Mouse (Mus musculus) c-Kit-positive CD71-negative TER-119-negative erythroid progenitor cells, embryonic 14.5 days (primary cell): Measurements from ENCODE around the gene Unc13d.
A peak's percentile ranks its signal among the peaks of the same experiment; 100 is the strongest.
"Not testable (repeated sequence)": the region's sequence is repeated elsewhere in the genome, so short reads cannot be mapped to it uniquely, and the experiment has no call there.

ENCODE experiments used
- DNase-seq: peaks from one replicate; pipeline ENCODE4 v3.0.0-alpha.2; 2013; ENCODE audit warnings: low read depth

The Unc13d gene

DNA sequence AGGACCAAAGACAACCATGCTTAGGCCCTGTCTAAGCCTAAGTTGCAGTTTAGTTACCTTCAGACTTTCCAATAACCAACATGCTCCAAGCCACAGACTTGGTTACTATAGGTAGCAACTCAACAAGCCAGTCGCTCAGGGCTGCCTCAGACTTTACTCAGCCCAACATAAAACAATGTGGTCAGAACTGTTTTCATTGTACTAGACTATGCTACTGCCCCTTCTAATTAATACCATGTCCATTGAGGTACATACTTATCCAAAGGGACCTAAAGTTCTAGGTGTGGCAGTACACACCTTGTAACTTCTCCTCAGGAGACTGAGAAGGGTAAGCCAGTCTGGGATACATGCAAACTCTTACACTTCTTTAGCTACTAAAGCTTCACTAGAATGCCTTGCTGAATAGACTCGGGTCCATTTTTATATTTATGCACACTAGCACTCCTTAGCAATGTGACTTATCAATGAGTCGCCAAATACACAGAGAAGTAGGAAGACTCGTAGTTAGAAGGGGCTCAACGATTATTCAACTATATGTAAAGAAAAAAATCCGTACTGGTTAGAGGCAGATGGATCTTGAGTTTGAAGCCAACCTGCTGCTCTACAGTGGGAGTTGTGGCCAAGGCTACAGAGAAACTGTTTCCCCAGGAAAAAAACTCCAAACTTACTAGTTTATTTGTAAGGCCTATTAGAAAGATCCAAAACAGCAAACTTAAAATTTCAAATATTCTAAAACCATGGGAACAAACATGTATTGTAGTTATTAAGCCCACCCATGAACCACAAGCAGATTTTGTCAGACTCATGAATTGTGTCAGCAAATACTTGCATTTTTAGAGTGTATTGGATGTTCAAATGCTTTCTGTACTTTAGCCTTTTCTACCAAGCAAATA, 56.2 kb downstream of the Unc13d start:
- DNase-seq = no peak

- no peak for DNase-seq
Observed at GRCm38 (mm10) chr11:116020519-116020922, 57.2 kb downstream of the Unc13d start.

GRCm38 (mm10) chr11:116019976-116020411, 57.8 kb downstream of the Unc13d start:
- no peak for DNase-seq

DNA sequence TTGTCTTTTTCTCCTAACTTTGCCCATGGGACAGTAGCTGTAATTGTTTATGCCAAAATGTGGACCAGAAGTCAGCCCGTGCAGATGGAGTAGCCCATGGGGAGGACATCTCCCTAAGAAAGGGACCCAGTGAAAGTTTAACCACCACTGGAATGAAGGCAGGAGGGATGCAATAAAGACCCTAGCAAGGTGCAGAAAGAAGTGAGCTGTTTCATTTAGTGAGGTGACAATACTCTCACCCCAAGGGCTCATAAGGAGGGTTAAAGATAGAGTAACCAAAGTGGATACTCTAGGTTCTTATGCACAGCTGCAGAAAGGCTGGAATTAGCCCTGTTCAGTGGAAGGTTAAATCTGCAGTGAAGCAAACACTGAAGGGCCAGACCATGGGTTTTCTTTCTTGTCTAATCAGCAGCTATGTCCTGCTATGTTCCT, 58.4 kb downstream of the Unc13d start:
- no peak for DNase-seq

- not testable (repeated sequence) for DNase-seq
Observed at GRCm38 (mm10) chr11:116018867-116019266, 58.9 kb downstream of the Unc13d start.

DNA sequence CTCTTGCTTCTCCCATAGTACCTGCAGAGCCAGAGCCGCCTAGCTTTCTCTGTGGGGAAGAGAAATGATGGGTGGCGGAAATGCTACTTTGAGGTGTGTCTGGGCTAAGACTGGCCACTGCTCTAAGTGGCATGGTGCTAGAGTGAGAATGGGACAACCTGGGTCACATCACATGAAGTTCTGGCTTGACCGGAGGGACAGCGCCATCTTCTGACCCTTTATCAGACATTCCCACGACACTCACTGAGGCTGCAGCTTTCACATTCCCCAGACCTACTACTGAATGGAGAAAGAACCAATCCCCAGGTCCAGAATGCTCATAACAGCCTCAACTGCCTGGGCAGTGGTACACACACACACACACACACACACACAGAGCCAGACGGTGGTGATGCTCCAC, 59.7 kb downstream of the Unc13d start:
- DNase-seq = no peak

GRCm38 (mm10) chr11:116014821-116015220, 62.9 kb downstream of the Unc13d start:
- DNase-seq = no peak

DNA sequence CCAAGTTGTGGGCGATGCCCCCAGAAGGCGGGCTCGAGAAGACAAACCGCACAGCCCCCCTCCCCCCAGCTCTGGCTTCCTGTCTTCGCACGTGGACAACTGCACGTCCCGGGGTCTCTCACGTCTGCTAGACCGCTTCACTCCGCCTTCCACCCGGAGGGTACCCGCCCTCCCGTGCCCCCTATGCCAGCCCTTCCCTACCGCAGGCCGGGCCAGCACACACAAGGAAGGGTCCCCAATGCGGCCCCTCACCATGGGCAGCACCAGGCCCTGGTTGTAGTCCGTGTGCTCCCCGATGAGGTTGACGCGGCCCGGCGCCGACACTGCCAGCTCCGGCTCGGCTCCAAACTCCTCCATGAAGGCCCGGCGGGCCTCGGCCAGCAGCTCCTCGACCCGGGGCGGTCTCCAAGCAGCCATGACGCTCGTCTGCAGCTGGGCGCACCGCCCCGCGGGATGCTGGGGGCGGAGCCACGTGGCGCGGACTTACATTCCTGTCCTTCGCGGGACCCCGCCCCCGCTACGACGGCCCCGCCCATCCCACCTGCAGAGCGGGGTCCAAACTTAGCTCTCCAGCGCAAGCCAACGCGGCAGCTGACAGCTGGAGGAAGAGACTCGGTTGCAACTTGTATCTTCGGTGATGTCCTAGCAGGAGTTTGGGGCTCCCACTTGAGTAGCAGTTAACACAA, 65.4 kb downstream of the Unc13d start, which contains the start of gene Galk1:
TSS of gene Galk1 (minus strand) at position 458 of the 686 bp plus-strand sequence.
- peak; percentile 76 for DNase-seq
